In genomic region chr3:146812901-146813393, GRCm38 (mm10) we compare ENCODE assay signal across 8 mouse cellular contexts. TPM values are rescaled to one million over a fixed set of nuclear protein-coding genes. Genes with fewer than 3 reads are reported as not detected.
DNase-seq lines count a peak whose midpoint lies in the region; ATAC-seq and TF ChIP-seq lines count a peak whose summit lies in the region.

TSS of gene Prkacb (minus strand) at chr3:146812990.

- H3K27me3 ChIP-seq in hindbrain, embryonic 10.5 days (ENCODE audit: insufficient read depth, poor library complexity, severe bottlenecking), result no peaks in the 10 kb centered on the region
- H3K27me3 ChIP-seq in lung, postnatal 0 days (replicated peaks; ENCODE audit: insufficient read depth, low read length), result 0 out of 2 replicates have a peak, but pooled peaks cover 2% of the 10 kb centered on the region

- 0 out of 2 replicates have a peak, but pooled peaks cover 4% of the 10 kb centered on the region for H3K36me3 ChIP-seq in hindbrain, embryonic 10.5 days
- no peaks in the 10 kb centered on the region for H3K36me3 ChIP-seq in lung, postnatal 0 days (ENCODE audit: insufficient read depth, low read length)

- H3K9ac ChIP-seq in lung, postnatal 0 days (replicated peaks; ENCODE audit: low read depth), result peak within 1 kb of the TSS; percentile 86

- ATAC-seq in frontal cortex, adult (ENCODE audit: low TSS enrichment), result peak; percentile 93
- ATAC-seq in lung, postnatal 0 days, result peak; percentile 97

- TF ChIP-seq EP300 in lung, postnatal 0 days (IDR thresholded peaks at IDR 0.05), result no peak

- TF ChIP-seq CTCF in lung, postnatal 0 days (IDR thresholded peaks at IDR 0.05), result no peak

- under 1% methylated on average over 60 of the region's 60 CpGs for WGBS in hindbrain, embryonic 10.5 days
- 0% methylated on average over 33 of the region's 60 CpGs for WGBS in lung, postnatal 0 days

- H3K9me3 ChIP-seq in hindbrain, embryonic 10.5 days, result no peaks in the 10 kb centered on the region
- H3K9me3 ChIP-seq in lung, postnatal 0 days (ENCODE audit: low read length), result no peaks in the 10 kb centered on the region

- peaks cover 18% of the 10 kb centered on the region for H3K4me1 ChIP-seq in hindbrain, embryonic 10.5 days (replicated peaks)
- 0 out of 2 replicates have a peak, but pooled peaks cover 3% of the 10 kb centered on the region for H3K4me1 ChIP-seq in lung, postnatal 0 days (ENCODE audit: insufficient read depth, low read depth, low read length)

- DNase-seq in MEL-GATA-1-ER (ENCODE audit: extremely low read depth, low read depth), result peak; percentile 63
- peak; percentile 93 for DNase-seq in cerebellum, adult 8-10 months
- peak; percentile 89 for DNase-seq in hindbrain, embryonic 10.5 days (ENCODE audit: low spot score)
- DNase-seq in layer of hippocampus, adult 9-11 months, result peak; percentile 89
- peak; percentile 88 for DNase-seq in lung, postnatal 0 days (ENCODE audit: low spot score)
- peak; percentile 83 for DNase-seq in ovary, postnatal 14 days (ENCODE audit: low spot score)
- DNase-seq in thymus, postnatal 14 days, result peak; percentile 94

- H3K4me3 ChIP-seq in hindbrain, embryonic 10.5 days, result peak within 1 kb of the TSS; percentile 99
- H3K4me3 ChIP-seq in lung, postnatal 0 days (ENCODE audit: low read depth, low read length), result peak within 1 kb of the TSS; percentile 98

- peak within 1 kb of the TSS; percentile 80 for H3K4me2 ChIP-seq in lung, postnatal 0 days (replicated peaks; ENCODE audit: low read depth, low read length)

- H3K27ac ChIP-seq in hindbrain, embryonic 10.5 days, result peak within 1 kb of the TSS; percentile 97
- H3K27ac ChIP-seq in lung, postnatal 0 days (ENCODE audit: low read length), result peak within 1 kb of the TSS; percentile 96

RNA-seq across cellular contexts. Expression of gene Prkacb, which starts in this region (rescaled TPM):
- 57.0 and 60.5 TPM in 2 replicates for polyA plus RNA-seq in hindbrain, embryonic 10.5 days (2016; fragmentation: Nextera tagmentation; extraction: Ambion mirVana)
- 37.5 and 40.9 TPM in 2 replicates for polyA plus RNA-seq in lung, postnatal 0 days (2015; fragmentation: Nextera tagmentation; extraction: Ambion mirVana)

Comparison
In these comparisons a context has a peak if more than half of its experiments do, and no peak if none do; other contexts are left out.
1. Peak in every context shown above with its lines: DNase-seq, ATAC-seq, H3K4me3 ChIP-seq and H3K27ac ChIP-seq.